Mouse (Mus musculus): Measurements from ENCODE around the gene Id3. TPM values are rescaled to one million over a fixed set of nuclear protein-coding genes. Genes with fewer than 3 reads are reported as not detected.

Gene Id3
- total RNA-seq (2021) (10 to 100 TPM; 56.8 to 58.8 TPM), polyA plus RNA-seq (2012; rRNA removed) (92.1 and 120 TPM in 2 replicates)
- long read RNA-seq, transcript Id3-201 (3 exons, 1,278 nt), result major isoform, 53 of 58 reads
- long read RNA-seq, partial matches to known transcripts, result 0 of 58 reads
- long read RNA-seq, other reads (novel, unspliced or antisense), result 5 of 58 reads

GRCm38 (mm10) chr4:136143193-136143976, at the start of gene Id3:
TSS of gene Id3 (plus strand) at chr4:136143497.
- Histone ChIP-seq H3K4me1 (ENCODE audit: control insufficient read depth, insufficient read depth, low read length) (peaks cover 19% of the 10 kb centered on the region), H3K4me3 (peak within 1 kb of the TSS; percentile 80), H3K27ac (peak within 1 kb of the TSS; percentile 99), H3K79me2 (replicated peaks; ENCODE audit: control insufficient read depth, insufficient read depth, low read length) (no peaks in the 10 kb centered on the region), H3K9ac (ENCODE audit: low read depth, low read length) (peak within 1 kb of the TSS; percentile 95), H3K36me3 (ENCODE audit: control insufficient read depth, insufficient read depth, low read length) (peaks cover 3% of the 10 kb centered on the region), H3K27me3 (ENCODE audit: control insufficient read depth, insufficient read depth, low read length) (no peaks in the 10 kb centered on the region)
- TF ChIP-seq EP300 (IDR thresholded peaks at IDR 0.05; ENCODE audit: insufficient read depth, low read depth, low read length), result peak; percentile 97
- TF ChIP-seq POLR2A (IDR thresholded peaks at IDR 0.05; ENCODE audit: insufficient read depth, low read depth, low read length), result peak; percentile 100
- TF ChIP-seq CTCF (IDR thresholded peaks at IDR 0.05), result no peak
- intact Hi-C loops (cut with DNase I), result loop anchor here (5.0 kb wide), 2 partner anchors 139 to 319 kb away; partner anchors contain the start of genes 6030445D17Rik and Zfp46
- 1% methylated on average over 39 of the region's 39 CpGs for WGBS
- peak; percentile 96 to 97 for DNase-seq

GRCm38 (mm10) chr4:136094519-136095219, 48.6 kb upstream of the Id3 start:
- TF ChIP-seq EP300 (IDR thresholded peaks at IDR 0.05; ENCODE audit: insufficient read depth, low read depth, low read length) (no peak), POLR2A (IDR thresholded peaks at IDR 0.05; ENCODE audit: insufficient read depth, low read depth, low read length) (no peak), CTCF (IDR thresholded peaks at IDR 0.05) (no peak)
- H3K36me3 ChIP-seq (ENCODE audit: control insufficient read depth, insufficient read depth, low read length), result no peaks in the 10 kb centered on the region
- no peaks in the 10 kb centered on the region for H3K27me3 ChIP-seq (ENCODE audit: control insufficient read depth, insufficient read depth, low read length)
- 80% methylated on average over 18 of the region's 18 CpGs for WGBS
- H3K4me3 ChIP-seq, result no peak overlapping the region
- DNase-seq, result no peak
- no peaks in the 10 kb centered on the region for H3K4me1 ChIP-seq (ENCODE audit: control insufficient read depth, insufficient read depth, low read length)
- H3K9ac ChIP-seq (ENCODE audit: low read depth, low read length), result no peak overlapping the region
- no peak overlapping the region for H3K27ac ChIP-seq
- intact Hi-C loops (cut with DNase I), result no loop called here
- no peaks in the 10 kb centered on the region for H3K79me2 ChIP-seq (replicated peaks; ENCODE audit: control insufficient read depth, insufficient read depth, low read length)

GRCm38 (mm10) chr4:136095490-136096105, 47.7 kb upstream of the Id3 start:
- Histone ChIP-seq H3K36me3 (ENCODE audit: control insufficient read depth, insufficient read depth, low read length) (no peaks in the 10 kb centered on the region), H3K4me1 (ENCODE audit: control insufficient read depth, insufficient read depth, low read length) (no peaks in the 10 kb centered on the region), H3K9ac (ENCODE audit: low read depth, low read length) (no peak overlapping the region), H3K4me3 (no peak overlapping the region), H3K79me2 (replicated peaks; ENCODE audit: control insufficient read depth, insufficient read depth, low read length) (no peaks in the 10 kb centered on the region), H3K27me3 (ENCODE audit: control insufficient read depth, insufficient read depth, low read length) (no peaks in the 10 kb centered on the region), H3K27ac (no peak overlapping the region)
- no peak for DNase-seq
- intact Hi-C loops (cut with DNase I), result no loop called here
- WGBS, result 80% methylated on average over 9 of the region's 9 CpGs
- TF ChIP-seq CTCF (IDR thresholded peaks at IDR 0.05) (no peak), POLR2A (IDR thresholded peaks at IDR 0.05; ENCODE audit: insufficient read depth, low read depth, low read length) (no peak), EP300 (IDR thresholded peaks at IDR 0.05; ENCODE audit: insufficient read depth, low read depth, low read length) (no peak)

GRCm38 (mm10) chr4:136096446-136097113, 46.7 kb upstream of the Id3 start:
- DNase-seq, result no peak
- H3K36me3 ChIP-seq (ENCODE audit: control insufficient read depth, insufficient read depth, low read length), result no peaks in the 10 kb centered on the region
- intact Hi-C loops (cut with DNase I), result no loop called here
- no peak overlapping the region for H3K4me3 ChIP-seq
- WGBS, result 56% methylated on average over 11 of the region's 11 CpGs
- H3K9ac ChIP-seq (ENCODE audit: low read depth, low read length), result no peak overlapping the region
- no peaks in the 10 kb centered on the region for H3K4me1 ChIP-seq (ENCODE audit: control insufficient read depth, insufficient read depth, low read length)
- TF ChIP-seq EP300 (IDR thresholded peaks at IDR 0.05; ENCODE audit: insufficient read depth, low read depth, low read length) (no peak), CTCF (IDR thresholded peaks at IDR 0.05) (no peak), POLR2A (IDR thresholded peaks at IDR 0.05; ENCODE audit: insufficient read depth, low read depth, low read length) (no peak)
- no peak overlapping the region for H3K27ac ChIP-seq
- no peaks in the 10 kb centered on the region for H3K27me3 ChIP-seq (ENCODE audit: control insufficient read depth, insufficient read depth, low read length)
- H3K79me2 ChIP-seq (replicated peaks; ENCODE audit: control insufficient read depth, insufficient read depth, low read length), result no peaks in the 10 kb centered on the region

- Histone ChIP-seq H3K79me2 (replicated peaks; ENCODE audit: control insufficient read depth, insufficient read depth, low read length) (no peaks in the 10 kb centered on the region), H3K36me3 (ENCODE audit: control insufficient read depth, insufficient read depth, low read length) (no peaks in the 10 kb centered on the region), H3K27ac (no peak overlapping the region), H3K4me1 (ENCODE audit: control insufficient read depth, insufficient read depth, low read length) (no peaks in the 10 kb centered on the region), H3K4me3 (no peak overlapping the region), H3K9ac (ENCODE audit: low read depth, low read length) (no peak overlapping the region), H3K27me3 (ENCODE audit: control insufficient read depth, insufficient read depth, low read length) (no peaks in the 10 kb centered on the region)
- TF ChIP-seq POLR2A (IDR thresholded peaks at IDR 0.05; ENCODE audit: insufficient read depth, low read depth, low read length), result no peak
- TF ChIP-seq CTCF (IDR thresholded peaks at IDR 0.05), result no peak
- TF ChIP-seq EP300 (IDR thresholded peaks at IDR 0.05; ENCODE audit: insufficient read depth, low read depth, low read length), result no peak
- 94% methylated on average over 3 of the region's 3 CpGs for WGBS
- intact Hi-C loops (cut with DNase I), result no loop called here
- DNase-seq, result no peak
These were observed 44.9 kb upstream of the Id3 start for GRCm38 (mm10) chr4:136098446-136098845.
